Mouse (Mus musculus) right cerebral cortex, postnatal 36 days (tissue): ENCODE data around the gene Olfr1371.
A peak's percentile ranks its signal among the peaks of the same experiment; 100 is the strongest.
"Not testable (repeated sequence)": the region's sequence is repeated elsewhere in the genome, so short reads cannot be mapped to it uniquely, and the experiment has no call there.

Source experiments
- DNase-seq, 2 experiments: peaks; one replicate each; pipeline ENCODE4 v3.0.0; 2022; ENCODE audit warnings: low spot score in 2 of 2, mixed read lengths in 1 of 2

Olfr1371 gene

DNA sequence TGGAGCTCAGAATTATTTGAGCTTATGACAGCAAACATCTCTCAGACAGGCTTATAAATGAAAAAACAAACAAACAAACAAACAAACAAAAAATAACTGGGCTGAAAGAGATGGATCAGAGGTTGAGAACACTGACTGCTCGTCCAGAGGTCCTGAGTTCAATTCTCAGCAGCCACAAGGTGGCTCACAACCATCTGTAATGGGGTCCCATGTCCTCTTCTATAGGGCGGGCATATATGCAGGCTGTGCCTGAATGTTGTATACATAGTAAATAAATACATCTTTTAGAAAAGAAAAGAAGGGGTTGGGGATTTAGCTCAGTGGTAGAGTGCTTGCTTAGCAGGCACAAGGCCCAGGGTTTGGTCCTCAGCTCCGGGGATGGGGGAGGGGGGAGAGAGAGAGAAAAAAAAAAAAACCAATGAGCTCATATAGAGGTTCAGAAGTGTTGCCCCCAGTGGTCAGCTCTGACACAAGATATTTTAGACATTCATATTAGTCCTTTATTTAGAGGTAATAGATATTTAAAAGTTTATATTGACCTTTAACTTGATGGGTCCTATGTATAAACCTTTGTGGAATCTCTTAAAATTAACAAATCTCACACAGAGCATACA, 12.3 kb upstream of the Olfr1371 start:
- DNase-seq, result no peak

DNA sequence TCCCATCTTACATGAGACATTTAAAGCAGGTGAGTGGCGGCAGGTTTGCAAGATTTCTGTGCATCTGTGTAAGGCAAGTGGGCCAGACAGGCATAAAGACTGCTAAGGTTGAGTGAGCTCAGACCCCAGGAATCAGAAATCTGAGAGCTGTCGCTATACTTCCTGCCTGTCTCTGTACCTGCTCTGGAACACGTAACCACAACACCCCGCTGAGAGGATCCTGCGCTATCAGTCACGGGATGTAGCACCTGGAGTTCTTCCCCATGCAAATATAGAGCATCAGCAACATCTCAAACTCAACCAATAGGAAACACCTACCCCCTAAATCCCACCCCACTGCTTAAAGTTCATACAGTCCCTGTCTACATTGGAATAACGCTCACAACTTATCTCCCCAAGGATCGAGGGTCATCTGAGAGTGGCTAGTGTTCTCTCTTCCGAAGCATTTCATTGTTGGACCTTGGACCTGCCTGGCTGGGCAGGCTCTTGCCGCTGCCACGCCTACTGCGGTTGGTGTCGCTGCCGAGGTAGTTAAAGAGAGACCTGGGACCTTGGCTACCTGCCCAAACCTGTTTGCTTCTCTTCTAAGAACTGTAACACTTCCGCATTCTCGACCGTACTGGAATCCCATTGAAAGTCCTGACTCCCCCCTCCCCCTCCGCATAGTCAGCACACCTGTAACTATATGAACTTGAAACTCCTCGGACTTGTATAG, 10.3 kb upstream of the Olfr1371 start:
- no peak for DNase-seq

DNA sequence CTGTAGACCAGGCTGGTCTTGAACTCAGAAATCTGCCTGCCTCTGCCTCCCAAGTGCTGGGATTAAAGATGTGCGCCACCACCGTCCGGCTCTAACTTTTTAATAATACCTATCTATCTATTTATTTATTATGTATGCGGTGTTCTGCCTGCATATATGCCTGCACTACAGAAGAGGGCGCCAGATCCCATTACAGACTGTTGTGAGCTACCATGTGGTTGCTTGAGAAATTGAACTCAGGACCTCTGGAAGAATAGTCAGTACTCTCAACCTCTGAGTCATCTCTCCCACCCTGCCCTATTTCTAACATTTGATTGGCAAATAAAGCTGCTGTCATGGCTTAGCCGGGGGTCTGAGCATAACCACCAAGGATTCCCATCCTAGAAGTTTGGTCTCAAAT, 9.1 kb upstream of the Olfr1371 start:
- DNase-seq, result no peak

- not testable (repeated sequence) for DNase-seq
Measured at GRCm38 (mm10) chr11:52221921-52222320, 8.1 kb upstream of the Olfr1371 start.

- peak; percentile 29 to 39 for DNase-seq
Measured at GRCm38 (mm10) chr11:52220282-52220681, 6.5 kb upstream of the Olfr1371 start.

DNA sequence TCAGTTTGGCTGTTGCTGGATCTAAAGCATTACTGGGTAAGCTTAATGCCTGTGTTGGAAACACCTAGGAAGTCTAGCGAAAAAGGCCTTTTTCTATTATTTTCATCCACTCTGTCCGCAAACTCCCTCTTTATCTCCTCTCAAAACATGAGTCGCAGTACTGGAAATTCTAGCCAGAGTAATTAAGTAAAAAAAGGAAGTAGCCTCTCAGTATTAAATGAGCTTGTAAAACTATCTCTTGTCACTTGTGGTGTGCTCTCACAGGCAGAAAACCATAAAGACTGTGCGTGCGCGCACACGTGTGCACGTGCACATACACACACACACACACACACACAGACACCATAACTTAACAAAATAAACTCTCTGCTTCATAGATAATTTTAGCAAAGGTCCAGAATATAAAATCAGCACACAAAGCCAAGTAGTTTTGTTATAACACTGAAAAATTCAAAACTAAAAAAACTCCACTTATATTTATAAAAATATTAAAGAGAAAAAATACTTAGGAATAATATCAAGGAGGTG, 17.2 kb downstream of the Olfr1371 start:
- DNase-seq, result not testable (repeated sequence)

DNA sequence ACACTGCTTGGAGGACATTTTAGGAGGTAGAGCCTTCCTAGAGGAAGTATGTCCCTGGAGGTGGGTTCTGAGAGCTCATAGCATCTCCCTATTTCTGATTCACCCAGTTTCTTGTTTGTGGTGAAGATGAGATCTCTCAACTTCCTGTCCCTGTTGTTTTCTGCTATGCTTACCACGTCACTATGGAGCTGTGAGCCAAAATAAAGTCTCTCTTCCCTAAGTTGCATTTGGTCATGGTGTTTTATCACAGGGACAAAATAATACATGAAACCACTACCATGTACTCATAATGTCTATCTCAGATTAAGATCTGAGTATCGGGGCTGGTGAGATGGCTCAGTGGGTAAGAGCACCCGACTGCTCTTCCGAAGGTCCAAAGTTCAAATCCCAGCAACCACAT, 33.1 kb downstream of the Olfr1371 start:
- not testable (repeated sequence) for DNase-seq

DNA sequence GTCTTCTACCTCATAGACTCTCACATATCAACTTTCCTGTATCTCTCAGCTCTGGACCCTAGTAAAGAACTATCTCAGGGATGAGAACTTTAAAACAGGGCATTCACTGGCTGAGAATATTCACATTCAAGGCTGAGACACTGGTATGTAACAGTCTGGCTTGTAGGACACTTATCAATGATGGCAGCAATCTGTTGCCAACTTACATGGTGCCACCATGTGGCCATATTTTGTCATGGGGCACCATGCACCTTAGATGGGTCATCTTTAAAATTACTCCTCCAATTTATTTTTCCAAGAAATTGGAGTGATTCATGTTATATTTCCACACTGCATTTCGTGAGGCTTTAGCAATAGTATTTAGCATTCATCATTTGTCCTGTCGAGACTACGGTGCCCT, 33.9 kb downstream of the Olfr1371 start:
- not testable (repeated sequence) for DNase-seq

DNA sequence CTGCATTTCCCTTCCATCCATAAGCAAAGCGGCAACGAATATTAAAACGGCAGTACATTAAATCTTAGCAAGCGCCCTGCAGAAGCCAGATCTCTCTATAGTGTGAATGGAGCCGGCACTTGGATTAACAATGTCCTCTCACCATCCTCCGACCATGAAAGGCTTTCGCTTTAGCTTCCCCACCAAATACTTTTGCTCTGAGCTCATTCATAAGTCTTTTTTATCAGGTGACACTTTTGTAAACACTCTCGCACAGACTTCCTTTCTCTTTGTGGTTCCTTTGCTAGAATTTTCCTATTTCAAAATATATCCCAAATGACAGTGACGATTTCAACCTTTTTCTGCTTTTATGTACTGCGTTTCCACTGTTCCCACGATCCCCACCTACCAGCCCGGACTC, 45.3 kb downstream of the Olfr1371 start:
- no peak for DNase-seq

- not testable (repeated sequence) for DNase-seq
Measured at GRCm38 (mm10) chr11:52167901-52168302, 45.9 kb downstream of the Olfr1371 start.

DNA sequence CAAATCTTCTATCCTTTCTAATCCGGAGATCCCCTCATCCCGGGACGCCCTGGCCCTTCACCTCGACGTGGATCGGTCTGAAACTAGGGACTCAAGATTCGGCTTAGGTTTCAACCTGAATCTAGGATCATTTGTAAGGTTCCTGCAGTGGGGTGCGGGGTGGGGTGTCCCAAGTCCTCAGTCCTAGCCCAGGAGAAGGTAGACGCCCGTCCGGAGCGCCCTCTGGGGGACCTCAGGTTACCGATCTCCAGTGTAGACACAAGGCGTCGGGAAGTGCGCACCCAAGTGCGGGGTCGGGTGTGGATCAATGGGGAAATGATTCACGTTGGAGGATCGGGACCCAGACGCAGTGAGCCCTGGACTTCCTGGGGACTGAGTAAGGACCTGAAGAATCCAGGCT, 46.7 kb downstream of the Olfr1371 start:
- no peak for DNase-seq

DNA sequence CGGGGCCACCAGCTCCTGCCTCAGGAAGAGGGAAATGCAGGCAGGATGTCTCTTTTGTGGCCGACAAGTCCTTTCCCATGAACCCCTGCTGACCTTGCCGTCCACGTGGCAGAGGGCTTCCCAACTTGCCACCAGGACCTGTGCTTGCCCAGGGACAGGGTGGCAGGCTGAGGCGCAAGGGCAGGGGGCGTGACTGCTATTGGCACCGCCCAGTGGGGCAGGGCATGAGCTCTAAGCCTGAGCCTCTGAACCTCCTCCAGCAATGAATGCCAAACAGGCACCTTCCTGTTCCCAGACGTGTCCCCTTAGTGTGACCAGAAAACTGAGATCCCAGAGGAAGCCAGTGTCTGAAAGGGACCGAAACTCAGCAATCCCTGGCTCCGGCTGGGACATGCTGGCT, 49.9 kb downstream of the Olfr1371 start:
- DNase-seq, result no peak
